Comparison of ENCODE assay signal across 9 mouse cellular contexts in genomic region chr13:8780441-8780840, GRCm38 (mm10).
DNase-seq lines count a peak whose midpoint lies in the region; ATAC-seq and TF ChIP-seq lines count a peak whose summit lies in the region.
"Had no signal": no experiment of that assay in that cellular context is flagged by ENCODE, and none has a peak within 500 bp of the region (broad histone marks: within the 10 kb centered on the region; RNA-seq: fewer than 3 reads in every experiment).

No protein-coding gene starts in this region.

- H3K9me3 ChIP-seq in kidney, postnatal 0 days (replicated peaks; ENCODE audit: low read length), result no peaks in the 10 kb centered on the region
- H3K9me3 ChIP-seq: limb, embryonic 12.5 days had no signal

- no peaks in the 10 kb centered on the region for H3K4me1 ChIP-seq in kidney, postnatal 0 days (replicated peaks; ENCODE audit: insufficient read depth, low read length)

- DNase-seq in gastrocnemius, adult 2 months, result peak; percentile 22
- no peak for DNase-seq in gastrocnemius, postnatal 25 days
- DNase-seq in 416B (ENCODE audit: low read depth), result peak; percentile 91
- peak; percentile 35 to 51 for DNase-seq in adrenal gland, adult 18-20 months (ENCODE audit: low spot score in 2 of 2)
- peak; percentile 54 for DNase-seq in embryo, embryonic 11 days
- peak; percentile 62 for DNase-seq in kidney, postnatal 0 days (ENCODE audit: low spot score)
- DNase-seq in lung, postnatal 10 days, result peak; percentile 64
- DNase-seq in splenic B cell, adult 2 months (ENCODE audit: low read depth, low spot score), result peak; percentile 67

- H3K4me3 ChIP-seq in gastrocnemius, adult 2 months, result no peak overlapping the region
- no peak overlapping the region for H3K4me3 ChIP-seq in kidney, postnatal 0 days (replicated peaks; ENCODE audit: low read depth, low read length)
- H3K4me3 ChIP-seq: limb, embryonic 12.5 days had no signal

- 51% methylated on average over 4 of the region's 4 CpGs for WGBS in kidney, postnatal 0 days

- H3K36me3 ChIP-seq in kidney, postnatal 0 days (ENCODE audit: insufficient read depth, low read length), result no peaks in the 10 kb centered on the region
- H3K36me3 ChIP-seq in splenic B cell, adult 2 months (ENCODE audit: control insufficient read depth, insufficient read depth, low read length, poor library complexity, severe bottlenecking), result no peaks in the 10 kb centered on the region
- H3K36me3 ChIP-seq: limb, embryonic 12.5 days had no signal

- peak; percentile 62 for TF ChIP-seq CTCF in gastrocnemius, adult 2 months (IDR thresholded peaks at IDR 0.05)
- peak; percentile 72 for TF ChIP-seq CTCF in kidney, postnatal 0 days (IDR thresholded peaks at IDR 0.05; ENCODE audit: low read depth)

- H3K4me2 ChIP-seq in kidney, postnatal 0 days (ENCODE audit: low read length), result no peak overlapping the region
- H3K4me2 ChIP-seq: limb, embryonic 12.5 days had no signal

- no peak overlapping the region for H3K9ac ChIP-seq in kidney, postnatal 0 days (ENCODE audit: low read depth, low read length)
- H3K9ac ChIP-seq: limb, embryonic 12.5 days had no signal

- intact Hi-C loops in gastrocnemius, adult 2 months (cut with DNase I), result no loop called here

- no peak overlapping the region for H3K27ac ChIP-seq in gastrocnemius, adult 2 months
- no peak overlapping the region for H3K27ac ChIP-seq in kidney, postnatal 0 days
- H3K27ac ChIP-seq: limb, embryonic 12.5 days had no signal

- no peaks in the 10 kb centered on the region for H3K27me3 ChIP-seq in kidney, postnatal 0 days (ENCODE audit: insufficient read depth, low read length)
- H3K27me3 ChIP-seq in splenic B cell, adult 2 months (ENCODE audit: control insufficient read depth, insufficient read depth, low read length, poor library complexity, severe bottlenecking), result no peaks in the 10 kb centered on the region
- H3K27me3 ChIP-seq: limb, embryonic 12.5 days had no signal

- peak; percentile 49; the same call in 1 of the 2 replicates for ATAC-seq in kidney, postnatal 0 days (replicated peaks; ENCODE audit: low FRiP score, low read depth)
